Mouse (Mus musculus) CH12.LX (cell line): ENCODE measurements around the gene Plk3. TPM values are rescaled to one million over a fixed set of nuclear protein-coding genes. Genes with fewer than 3 reads are reported as not detected.

Experiments
- DNase-seq: peaks from one replicate; pipeline ENCODE4 v3.0.0-alpha.2; 2013; ENCODE audit errors: extremely low read depth
- H3K27ac ChIP-seq: 2 replicates; pipeline ENCODE4 v1.5.1; 2012; ENCODE audit warnings: low read depth, mild to moderate bottlenecking, control low read depth, moderate library complexity; ENCODE audit not compliant: insufficient read depth
- H3K27me3 ChIP-seq: replicated peaks from 2 replicates; pipeline ENCODE3; 2012; ENCODE audit warnings: inconsistent platforms
- H3K36me3 ChIP-seq, 2 experiments: replicated peaks in 1 of 2; 2 replicates each; pipeline versions ENCODE3 to v1.6.1; 2012; ENCODE audit warnings: inconsistent platforms in 1 of 2, low read length in 1 of 2, mild to moderate bottlenecking in 1 of 2, mixed read lengths in 1 of 2, moderate library complexity in 1 of 2; ENCODE audit not compliant: control insufficient read depth in 1 of 2, insufficient read depth in 1 of 2
- H3K4me1 ChIP-seq, 2 experiments: 2 replicates each; pipeline ENCODE4 v1.6.1; 2012; ENCODE audit warnings: inconsistent platforms in 1 of 2, moderate library complexity in 1 of 2; ENCODE audit not compliant: insufficient read depth in 2 of 2, control insufficient read depth in 1 of 2
- H3K4me2 ChIP-seq: 2 replicates; pipeline ENCODE4 v1.6.1; 2012; ENCODE audit warnings: low read depth, mild to moderate bottlenecking, control low read depth; ENCODE audit not compliant: poor library complexity, insufficient read depth, severe bottlenecking
- H3K4me3 ChIP-seq, 3 experiments: fragments of 150-350 bp in 1 of 3; sonication (generic) in 1 of 3; replicated peaks in 1 of 3; 2 replicates each; pipeline versions ENCODE3 to v1.5.1; 2011 to 2012; ENCODE audit warnings: low read depth in 2 of 3, low read length in 2 of 3, mild to moderate bottlenecking in 2 of 3, moderate library complexity in 2 of 3, control low read depth in 1 of 3, improper control_type of control experiment in 1 of 3, inconsistent platforms in 1 of 3, mixed read lengths in 1 of 3; ENCODE audit not compliant: poor library complexity in 1 of 3
- H3K79me2 ChIP-seq: replicated peaks from 2 replicates; pipeline ENCODE4 v1.6.1; 2012; ENCODE audit warnings: mild to moderate bottlenecking, moderate library complexity; ENCODE audit not compliant: control insufficient read depth, poor library complexity, insufficient read depth, severe bottlenecking; ENCODE audit errors: extremely low read depth
- H3K9ac ChIP-seq: 2 replicates; pipeline ENCODE4 v1.6.1; 2012; ENCODE audit warnings: low read depth, mild to moderate bottlenecking, control low read depth, moderate library complexity; ENCODE audit not compliant: insufficient read depth
- H3K9me3 ChIP-seq: replicated peaks from 2 replicates; pipeline ENCODE3; 2012; ENCODE audit warnings: low read length, inconsistent platforms, mixed read lengths
- CHD2 ChIP-seq: IDR thresholded peaks from 2 replicates; pipeline ENCODE4 v1.6.1; 2011; ENCODE audit warnings: low read length, improper control_type of control experiment
- E2F4 ChIP-seq: IDR thresholded peaks from 2 replicates; pipeline ENCODE4 v1.6.1; 2011; ENCODE audit warnings: low read depth, low read length, improper control_type of control experiment; ENCODE audit not compliant: insufficient replicate concordance
- ETS1 ChIP-seq: conservative IDR thresholded peaks from 2 replicates; pipeline ENCODE4 v1.6.1; 2012; ENCODE audit warnings: low read depth, mild to moderate bottlenecking, inconsistent platforms, low read length, improper control_type of control experiment, moderate library complexity
- JUND ChIP-seq: conservative IDR thresholded peaks from 2 replicates; pipeline ENCODE4 v1.6.1; 2011; ENCODE audit warnings: low read depth, low read length, improper control_type of control experiment
- MAZ ChIP-seq: IDR thresholded peaks from 2 replicates; pipeline ENCODE4 v1.6.1; 2012; ENCODE audit warnings: low read depth, mild to moderate bottlenecking, inconsistent platforms, low read length, improper control_type of control experiment, moderate library complexity
- MXI1 ChIP-seq: IDR thresholded peaks from 2 replicates; pipeline ENCODE4 v1.6.1; 2011; ENCODE audit warnings: mild to moderate bottlenecking, low read depth, low read length, improper control_type of control experiment
- NRF1 ChIP-seq: IDR thresholded peaks from 2 replicates; pipeline ENCODE4 v1.6.1; 2014; ENCODE audit warnings: low read depth, mild to moderate bottlenecking, inconsistent platforms, low read length, improper control_type of control experiment, moderate library complexity
- POLR2A ChIP-seq: IDR thresholded peaks from 2 replicates; pipeline ENCODE4 v1.6.1; 2011; ENCODE audit warnings: low read depth, mild to moderate bottlenecking, improper control_type of control experiment, low read length
- POLR2AphosphoS2 ChIP-seq: IDR thresholded peaks from 2 replicates; pipeline ENCODE4 v1.6.1; 2011; ENCODE audit warnings: low read depth, low read length, improper control_type of control experiment
- RCOR1 ChIP-seq: conservative IDR thresholded peaks from 2 replicates; pipeline ENCODE4 v1.6.1; 2012; ENCODE audit warnings: low read depth, mild to moderate bottlenecking, inconsistent platforms, low read length, improper control_type of control experiment
- SIN3A ChIP-seq: IDR thresholded peaks from 2 replicates; pipeline ENCODE4 v1.6.1; 2012; ENCODE audit warnings: low read length, improper control_type of control experiment, inconsistent platforms
- TBP ChIP-seq: conservative IDR thresholded peaks from 2 replicates; pipeline ENCODE4 v1.6.1; 2011; ENCODE audit warnings: low read depth, low read length, improper control_type of control experiment
- TCF12 ChIP-seq: IDR thresholded peaks from 2 replicates; pipeline ENCODE4 v1.6.1; 2014; ENCODE audit warnings: low read depth, mild to moderate bottlenecking, inconsistent platforms, low read length, improper control_type of control experiment
- USF2 ChIP-seq: conservative IDR thresholded peaks from 2 replicates; pipeline ENCODE4 v1.6.1; 2011; ENCODE audit warnings: low read depth, low read length, improper control_type of control experiment
- dilution Hi-C: fragments of 300-500 bp; cut with MboI; formaldehyde crosslinking; loops from 2 replicates; pipeline ENCODE4 v1.14.3; 2020; ENCODE audit warnings: low sequenced_read_pairs; ENCODE audit not compliant: extremely low pct_unique_long_range_greater_than_20kb, extremely low pct_ligation_motif_present
- in situ Hi-C: fragments of 300-500 bp; cut with MboI; formaldehyde crosslinking; loops from 3 replicates; pipeline ENCODE4 v1.14.3; 2019; ENCODE audit warnings: low sequenced_read_pairs, low pct_ligation_motif_present, low pct_unique_long_range_greater_than_20kb, mixed read lengths
- polyA plus RNA-seq: library from polyadenylated mRNA; unstranded; fragments of >175 nt; gene quantifications from 2 replicates; pipeline ENCODE4 v1.2.1, GENCODE M21; 2012; ENCODE audit warnings: low read depth; ENCODE audit not compliant: insufficient read length
- total RNA-seq, 2 experiments: library from RNA; depleted of rRNA; stranded (reverse); fragments of 300-350 nt in 1 of 2; fragments of >200 nt in 1 of 2; gene quantifications; 2 replicates each; pipeline ENCODE4 v1.2.3; 2012 to 2014

The Plk3 gene
- total and polyA plus RNA-seq, 3 experiments = 8.8 to 18.5 (median 12.0) TPM

DNA sequence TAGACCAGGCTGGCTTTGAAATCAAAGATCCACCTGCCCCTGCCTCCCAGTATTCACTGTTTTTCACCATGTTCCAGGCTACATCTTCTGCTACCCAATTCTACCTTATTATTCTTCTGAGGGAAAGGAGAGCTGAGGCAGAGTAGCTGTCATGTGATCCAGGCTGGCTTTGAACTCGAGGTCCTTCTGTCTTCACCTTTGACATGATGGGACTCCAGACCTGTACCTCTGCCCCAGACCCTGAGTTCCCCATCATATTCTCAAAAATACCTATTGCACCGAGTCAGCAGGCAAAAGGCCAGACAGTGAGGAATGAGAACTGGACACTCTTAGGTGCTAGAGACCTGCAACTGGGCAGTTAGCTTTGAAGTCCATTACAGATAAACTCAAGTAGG is 835 bp upstream of the Plk3 start:
- Histone ChIP-seq H3K27ac (0 out of 2 replicates have a peak overlapping the region, but pooled peaks have one; percentile 9), H3K9ac (no peak overlapping the region)
- in situ Hi-C loops = loop anchor here (5.0 kb wide), 1 partner anchor 132 kb away; no protein-coding TSS in a partner anchor

DNA sequence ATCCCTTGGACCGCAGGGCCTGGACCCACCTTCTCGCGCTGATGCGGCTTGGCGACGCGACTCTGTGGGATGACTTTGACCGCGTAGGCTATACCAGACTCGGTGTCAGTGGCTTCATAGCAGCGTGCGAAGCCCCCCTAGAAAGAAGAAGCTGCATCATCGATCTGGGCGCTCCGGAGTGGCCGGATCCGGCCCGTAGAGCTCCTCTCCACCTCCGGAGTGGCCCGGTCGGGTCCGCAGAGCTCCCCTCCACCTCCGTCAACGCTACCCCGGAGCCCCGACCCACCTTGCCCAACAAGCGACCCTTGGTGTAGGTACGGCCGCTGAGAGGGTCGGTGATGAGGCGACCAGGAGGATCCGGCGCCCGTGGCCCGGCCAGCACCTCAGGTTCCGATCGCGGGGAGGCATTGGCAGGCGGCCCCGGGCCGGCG is 382 bp downstream of the Plk3 start:
- peaks cover 18 to 58% of the 10 kb centered on the region in 2 experiments for H3K4me1 ChIP-seq
- H3K9ac ChIP-seq = peak overlapping the region; percentile 97
- peaks cover 28 to 39% of the 10 kb centered on the region in 2 experiments for H3K36me3 ChIP-seq
- H3K4me2 ChIP-seq = peak overlapping the region; percentile 91
- DNase-seq = no peak
- H3K4me3 ChIP-seq = peak overlapping the region; percentile 86 to 98 (median 91)
- peaks cover 20% of the 10 kb centered on the region for H3K79me2 ChIP-seq
- in situ Hi-C loops (loop anchor here (5.0 kb wide), 1 partner anchor 131 kb away; no protein-coding TSS in a partner anchor), dilution Hi-C loops (no loop called here)
- no peaks in the 10 kb centered on the region for H3K27me3 ChIP-seq
- H3K9me3 ChIP-seq = no peaks in the 10 kb centered on the region
- no peak for TF ChIP-seq CHD2
- no peak for TF ChIP-seq JUND
- TF ChIP-seq SIN3A = peak; percentile 22; the same call in 1 of the 2 replicates
- no peak for TF ChIP-seq RCOR1
- H3K27ac ChIP-seq = no peak overlapping the region

More for the DNA sequence above, 835 bp upstream of the Plk3 start:
- dilution Hi-C loops = no loop called here
- H3K4me1 ChIP-seq = peaks cover 23 to 64% of the 10 kb centered on the region in 2 experiments
- H3K27me3 ChIP-seq = no peaks in the 10 kb centered on the region
- H3K9me3 ChIP-seq = no peaks in the 10 kb centered on the region
- no peak for DNase-seq
- peaks cover 20% of the 10 kb centered on the region for H3K79me2 ChIP-seq
- TF ChIP-seq TBP = no peak
- TF ChIP-seq ETS1 = no peak
- no peak for TF ChIP-seq NRF1
- TF ChIP-seq POLR2A = no peak
- no peak for TF ChIP-seq MXI1
- TF ChIP-seq E2F4 = no peak
- TF ChIP-seq POLR2AphosphoS2 = no peak
- no peak for TF ChIP-seq MAZ
- peaks cover 20 to 29% of the 10 kb centered on the region in 2 experiments for H3K36me3 ChIP-seq
- no peak overlapping the region for H3K4me3 ChIP-seq
- H3K4me2 ChIP-seq = peak overlapping the region; percentile 68; the same call in 1 of the 2 replicates

GRCm38 (mm10) chr4:117132794-117133143 is 994 bp downstream of the Plk3 start:
- H3K36me3 ChIP-seq = peaks cover 35 to 45% of the 10 kb centered on the region in 2 experiments
- dilution Hi-C loops = no loop called here
- peaks cover 18 to 59% of the 10 kb centered on the region in 2 experiments for H3K4me1 ChIP-seq
- no peak for DNase-seq
- peak overlapping the region; percentile 97 for H3K9ac ChIP-seq
- in situ Hi-C loops = loop anchor here (5.0 kb wide), 1 partner anchor 130 kb away; no protein-coding TSS in a partner anchor
- H3K27me3 ChIP-seq = no peaks in the 10 kb centered on the region
- peak overlapping the region; percentile 91 for H3K4me2 ChIP-seq
- H3K4me3 ChIP-seq = peak overlapping the region; percentile 86 to 98 (median 91)
- TF ChIP-seq USF2 = no peak
- TF ChIP-seq TCF12 = no peak
- TF ChIP-seq, all 38 proteins: peak for 0
- Histone ChIP-seq H3K9me3 (no peaks in the 10 kb centered on the region), H3K79me2 (peaks cover 20% of the 10 kb centered on the region), H3K27ac (no peak overlapping the region)
